Mouse (Mus musculus): ENCODE results near the gene Cep57l1. TPM values are rescaled to one million over a fixed set of nuclear protein-coding genes. Genes with fewer than 3 reads are reported as not detected.

The Cep57l1 gene
- polyA plus RNA-seq, 1 experiment from 2014 or later, result 24.7 TPM

Small RNAs within 50 kb of the gene (microRNA-seq; reads per million reads assigned to microRNA genes)
- gene Mir3473b, result not detected

Other genes with a start within 250 kb of the Cep57l1 start
- gene Ccdc162, start 93.2 kb downstream of the Cep57l1 start, polyA plus RNA-seq (2014; fragmentation: Nextera tagmentation; extraction: Ambion mirVana), result 0.15 and 0.33 TPM in 2 replicates
- 24.0 and 32.1 TPM in 2 replicates for gene Sesn1, start 64 bp upstream of the Cep57l1 start, polyA plus RNA-seq (2014; fragmentation: Nextera tagmentation; extraction: Ambion mirVana)
- gene Armc2, start 208.6 kb upstream of the Cep57l1 start, polyA plus RNA-seq (2014; fragmentation: Nextera tagmentation; extraction: Ambion mirVana), result 0.42 and 1.8 TPM in 2 replicates

Measured in kidney, embryonic 14.5 days (tissue).